Comparison of ENCODE assay signal across 9 mouse cellular contexts in the genomic region with DNA sequence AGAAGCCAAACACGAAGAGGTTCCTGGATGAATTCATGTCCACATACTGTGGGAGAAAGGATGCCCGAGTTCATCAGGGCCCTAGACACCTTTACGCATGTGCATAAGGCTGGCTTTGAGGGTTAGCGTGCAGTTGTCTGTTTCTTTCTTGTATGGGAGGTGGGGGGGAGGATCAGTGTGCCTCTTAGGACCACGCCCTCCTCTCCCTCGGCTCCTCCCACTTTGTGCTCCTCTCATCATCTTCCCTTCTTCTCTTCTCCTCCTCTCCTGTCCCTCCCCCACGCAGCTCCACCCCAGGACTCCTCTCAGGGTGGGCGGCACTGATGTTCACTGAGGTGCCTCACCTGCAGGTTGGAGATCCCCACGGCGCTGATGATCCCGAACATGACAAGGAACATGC. TPM values are rescaled to one million over a fixed set of nuclear protein-coding genes. Genes with fewer than 3 reads are reported as not detected.
DNase-seq lines count a peak whose midpoint lies in the region; ATAC-seq and TF ChIP-seq lines count a peak whose summit lies in the region.
"Had no signal": no experiment of that assay in that cellular context is flagged by ENCODE, and none has a peak within 500 bp of the region (broad histone marks: within the 10 kb centered on the region; RNA-seq: fewer than 3 reads in every experiment).

No protein-coding gene starts in this region.

- peaks cover 13% of the 10 kb centered on the region for H3K4me1 ChIP-seq in kidney, embryonic 15.5 days
- peaks cover 3% of the 10 kb centered on the region for H3K4me1 ChIP-seq in ES-Bruce4 (ENCODE audit: control insufficient read depth, insufficient read depth, low read length)
- no peaks in the 10 kb centered on the region; the same call in 1 of the 2 replicates for H3K4me1 ChIP-seq in embryonic facial prominence, embryonic 11.5 days (ENCODE audit: control insufficient read depth, insufficient read depth, low read length)
- 0 out of 2 replicates have a peak, but pooled peaks cover 3% of the 10 kb centered on the region for H3K4me1 ChIP-seq in limb, embryonic 12.5 days (replicated peaks)

- H3K4me2 ChIP-seq in kidney, embryonic 15.5 days: peak overlapping the region; percentile 53
- peak overlapping the region; percentile 30 for H3K4me2 ChIP-seq in embryonic facial prominence, embryonic 11.5 days (ENCODE audit: low read depth, low read length)
- peak overlapping the region; percentile 44 for H3K4me2 ChIP-seq in limb, embryonic 12.5 days

- DNase-seq in kidney, adult 9 months: no peak
- no peak for DNase-seq in embryonic facial prominence, embryonic 11.5 days (ENCODE audit: low spot score)
- DNase-seq in gastrocnemius, adult 8-10 months (ENCODE audit: low spot score in 2 of 2): no peak
- no peak for DNase-seq in adrenal gland, adult (ENCODE audit: inconsistent age in 2 of 2, low spot score in 1 of 2)
- no peak for DNase-seq in MN1 (ENCODE audit: low spot score)

- ATAC-seq in kidney, embryonic 15.5 days (replicated peaks; ENCODE audit: low FRiP score): no peak
- ATAC-seq in embryonic facial prominence, embryonic 11.5 days (replicated peaks; ENCODE audit: insufficient number of reproducible peaks, low FRiP score, low TSS enrichment, low read depth): no peak
- no peak for ATAC-seq in limb, embryonic 12.5 days (ENCODE audit: insufficient number of reproducible peaks, insufficient read depth, low FRiP score, low TSS enrichment, low read depth)

- 27% methylated on average over 11 of the region's 11 CpGs for WGBS in kidney, embryonic 15.5 days
- WGBS in embryonic facial prominence, embryonic 11.5 days: 22% methylated on average over 11 of the region's 11 CpGs
- WGBS in limb, embryonic 12.5 days: 16% methylated on average over 11 of the region's 11 CpGs

- H3K36me3 ChIP-seq in kidney, embryonic 15.5 days: no peaks in the 10 kb centered on the region
- H3K36me3 ChIP-seq in ES-Bruce4 (ENCODE audit: control insufficient read depth, insufficient read depth, low read length, poor library complexity, severe bottlenecking): no peaks in the 10 kb centered on the region
- H3K36me3 ChIP-seq in embryonic facial prominence, embryonic 11.5 days (replicated peaks; ENCODE audit: control insufficient read depth, insufficient read depth, low read depth, low read length): no peaks in the 10 kb centered on the region
- no peaks in the 10 kb centered on the region for H3K36me3 ChIP-seq in limb, embryonic 12.5 days

- H3K27me3 ChIP-seq in kidney, embryonic 15.5 days: no peaks in the 10 kb centered on the region
- no peaks in the 10 kb centered on the region for H3K27me3 ChIP-seq in ES-Bruce4 (ENCODE audit: control insufficient read depth, insufficient read depth, low read length, poor library complexity, severe bottlenecking)
- no peaks in the 10 kb centered on the region for H3K27me3 ChIP-seq in embryonic facial prominence, embryonic 11.5 days (ENCODE audit: control insufficient read depth, insufficient read depth, low read length)
- H3K27me3 ChIP-seq in limb, embryonic 12.5 days: peaks cover 18% of the 10 kb centered on the region

- no peak for TF ChIP-seq POLR2A in ES-Bruce4 (IDR thresholded peaks at IDR 0.05; ENCODE audit: insufficient read depth, low read length)

- peak overlapping the region; percentile 24; the same call in 1 of the 2 replicates for H3K4me3 ChIP-seq in kidney, embryonic 15.5 days (replicated peaks)
- peak overlapping the region; percentile 37 for H3K4me3 ChIP-seq in ES-Bruce4 (ENCODE audit: low read depth, low read length)
- H3K4me3 ChIP-seq in embryonic facial prominence, embryonic 11.5 days (ENCODE audit: low read depth, low read length): peak overlapping the region; percentile 18; the same call in 1 of the 2 replicates
- H3K4me3 ChIP-seq in limb, embryonic 12.5 days (replicated peaks): 0 out of 2 replicates have a peak overlapping the region, but pooled peaks have one; percentile 4

- TF ChIP-seq EP300 in ES-Bruce4 (IDR thresholded peaks at IDR 0.05; ENCODE audit: insufficient read depth, low read depth, low read length): no peak

- H3K27ac ChIP-seq in kidney, embryonic 15.5 days: no peak overlapping the region
- H3K27ac ChIP-seq in ES-Bruce4 (ENCODE audit: insufficient read depth, low read length): no peak overlapping the region
- H3K27ac ChIP-seq in embryonic facial prominence, embryonic 11.5 days (replicated peaks; ENCODE audit: low read depth, low read length): no peak overlapping the region
- no peak overlapping the region for H3K27ac ChIP-seq in limb, embryonic 12.5 days

- no peak for TF ChIP-seq CTCF in ES-Bruce4 (IDR thresholded peaks at IDR 0.05; ENCODE audit: low read depth, low read length)

- H3K9me3 ChIP-seq in kidney, embryonic 15.5 days (replicated peaks): 0 out of 2 replicates have a peak, but pooled peaks cover 3% of the 10 kb centered on the region
- no peaks in the 10 kb centered on the region for H3K9me3 ChIP-seq in ES-Bruce4 (replicated peaks; ENCODE audit: control insufficient read depth, insufficient read depth, low read length, poor library complexity, severe bottlenecking)
- no peaks in the 10 kb centered on the region for H3K9me3 ChIP-seq in embryonic facial prominence, embryonic 11.5 days (replicated peaks; ENCODE audit: control insufficient read depth, low read length)
- no peaks in the 10 kb centered on the region for H3K9me3 ChIP-seq in limb, embryonic 12.5 days

- H3K9ac ChIP-seq in kidney, embryonic 15.5 days: no peak overlapping the region
- no peak overlapping the region for H3K9ac ChIP-seq in ES-Bruce4 (ENCODE audit: low read depth, poor library complexity, severe bottlenecking)
- H3K9ac ChIP-seq in embryonic facial prominence, embryonic 11.5 days (replicated peaks; ENCODE audit: low read length): 0 out of 2 replicates have a peak overlapping the region, but pooled peaks have one; percentile 13
- no peak overlapping the region for H3K9ac ChIP-seq in limb, embryonic 12.5 days (replicated peaks)

RNA-seq across cellular contexts. Expression of a gene that starts 28.5 kb away (rescaled TPM):
- not detected in 2 replicates for polyA plus RNA-seq in kidney, embryonic 15.5 days (2015; fragmentation: Nextera tagmentation; extraction: Ambion mirVana)
- polyA plus RNA-seq in ES-Bruce4 (2011; ENCODE audit: insufficient read depth, insufficient read length, low read depth, missing spikeins): 0.69 and 0.94 TPM in 2 replicates
- not detected in 2 replicates for polyA plus RNA-seq in embryonic facial prominence, embryonic 11.5 days (2014; fragmentation: Nextera tagmentation; extraction: Ambion mirVana)
- not detected in 2 replicates for polyA plus RNA-seq in limb, embryonic 12.5 days (2016; fragmentation: Nextera tagmentation; extraction: Ambion mirVana)
- not detected for total RNA-seq in gastrocnemius, adult 8-10 months (2022)
- total RNA-seq: left cerebral cortex, postnatal 10 days had no signal

RNA-seq across cellular contexts. Expression of a gene that starts 37.8 kb away (rescaled TPM):
- polyA plus RNA-seq in kidney, embryonic 15.5 days (2015; fragmentation: Nextera tagmentation; extraction: Ambion mirVana): 9.9 and 11.8 TPM in 2 replicates
- 29.9 and 32.8 TPM in 2 replicates for polyA plus RNA-seq in ES-Bruce4 (2011; ENCODE audit: insufficient read depth, insufficient read length, low read depth, missing spikeins)
- polyA plus RNA-seq in embryonic facial prominence, embryonic 11.5 days (2014; fragmentation: Nextera tagmentation; extraction: Ambion mirVana): 11.9 and 12.6 TPM in 2 replicates
- 13.9 and 15.3 TPM in 2 replicates for polyA plus RNA-seq in limb, embryonic 12.5 days (2016; fragmentation: Nextera tagmentation; extraction: Ambion mirVana)
- total RNA-seq in gastrocnemius, adult 8-10 months (2022): 1 to 10 TPM; 3.6 to 5.1 (median 4.9) TPM

RNA-seq across cellular contexts. Expression of a gene that starts 39.7 kb away (rescaled TPM):
- 0.25 and 0.26 TPM in 2 replicates for polyA plus RNA-seq in kidney, embryonic 15.5 days (2015; fragmentation: Nextera tagmentation; extraction: Ambion mirVana)
- polyA plus RNA-seq in ES-Bruce4 (2011; ENCODE audit: insufficient read depth, insufficient read length, low read depth, missing spikeins): 1.3 and 2.4 TPM in 2 replicates
- 0.75 TPM in 1 of 2 replicates, not detected in the other for polyA plus RNA-seq in embryonic facial prominence, embryonic 11.5 days (2014; fragmentation: Nextera tagmentation; extraction: Ambion mirVana)
- polyA plus RNA-seq in limb, embryonic 12.5 days (2016; fragmentation: Nextera tagmentation; extraction: Ambion mirVana): 0.37 and 0.56 TPM in 2 replicates
- not detected for total RNA-seq in gastrocnemius, adult 8-10 months (2022)
